Mouse (Mus musculus) left cerebral cortex, postnatal 25 days (tissue): ENCODE measurements around the gene Asl. TPM values are rescaled to one million over a fixed set of nuclear protein-coding genes. Genes with fewer than 3 reads are reported as not detected.

ENCODE experiments used
- DNase-seq, 2 experiments: peaks; one replicate each; pipeline ENCODE4 v3.0.0; 2022; ENCODE audit warnings: low spot score in 2 of 2, mixed read lengths in 1 of 2
- intact Hi-C: fragments of 180-260 bp; cut with DNase I; formaldehyde crosslinking; loops from one replicate; pipeline ENCODE4 v1.15.1; 2025
- total RNA-seq, 2 experiments: library from RNA; stranded (reverse); gene quantifications; 2 replicates each; pipeline ENCODE4 v1.2.3; 2021

Gene Asl
- total RNA-seq, 2 experiments from 2014 or later = 18.8 to 19.0 TPM

GRCm38 (mm10) chr5:129971491-129971890, 57.6 kb downstream of the Asl start:
- DNase-seq = no peak
- intact Hi-C loops = no loop called here

GRCm38 (mm10) chr5:129968417-129968816, 60.6 kb downstream of the Asl start:
- intact Hi-C loops = no loop called here

GRCm38 (mm10) chr5:129966448-129966847, 62.6 kb downstream of the Asl start:
- intact Hi-C loops = no loop called here
- DNase-seq = no peak

More at GRCm38 (mm10) chr5:129968417-129968816, 60.6 kb downstream of the Asl start:
- no peak for DNase-seq

DNA sequence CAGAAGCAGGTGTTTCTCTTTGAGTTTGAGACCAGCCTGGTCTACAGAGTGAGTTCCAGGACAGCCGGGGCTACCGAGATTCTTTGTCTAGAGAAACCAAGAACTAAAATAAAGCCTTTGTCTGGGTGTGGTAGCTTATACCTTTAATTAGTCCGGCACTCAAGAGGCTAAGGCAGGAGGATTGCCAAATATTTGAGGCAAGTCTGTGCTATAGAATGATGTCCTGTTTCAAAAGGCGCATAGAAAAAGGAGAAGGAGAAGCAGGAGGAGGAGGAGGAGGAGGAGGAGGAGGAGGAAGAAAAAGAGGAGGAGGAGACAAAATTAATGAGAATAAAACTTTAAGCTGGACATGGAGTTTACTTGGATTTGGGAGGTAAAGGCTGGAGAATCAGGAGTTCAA, 65.8 kb downstream of the Asl start:
- intact Hi-C loops = no loop called here
- no peak for DNase-seq

Other genes starting within 250 kb of the Asl start
- gene Psph, start 241.8 kb downstream of the Asl start, total RNA-seq = 10 to 100 TPM; 21.8 to 23.5 TPM
- 10 to 100 TPM; 16.8 to 20.2 TPM for gene Sumf2, start 182.3 kb downstream of the Asl start, total RNA-seq
- 100 to 1,000 TPM; 441 to 443 TPM for gene Chchd2, start 141.8 kb downstream of the Asl start, total RNA-seq
- 1 to 10 TPM; 4.6 to 5.8 TPM for gene Zbed5, start 133.5 kb downstream of the Asl start, total RNA-seq
- 10 to 100 TPM; 15.0 to 17.0 TPM for gene Phkg1, start 130.7 kb downstream of the Asl start, total RNA-seq
- 1 to 10 TPM; 1.3 to 3.2 TPM for gene Nupr1l, start 120.7 kb downstream of the Asl start, total RNA-seq
- gene Vkorc1l1, start 87.3 kb downstream of the Asl start, total RNA-seq = 10 to 100 TPM; 44.6 to 46.3 TPM
- 10 to 100 TPM; 11.4 to 11.5 TPM for gene Gusb, start 26.2 kb downstream of the Asl start, total RNA-seq
- gene Crcp, start within 50 bp of the Asl start, total RNA-seq = 10 to 100 TPM; 29.7 to 30.7 TPM
- 10 to 100 TPM; 33.3 to 34.1 TPM for gene Tpst1, start 44.1 kb upstream of the Asl start, total RNA-seq
- gene Kctd7, start 115.6 kb upstream of the Asl start, total RNA-seq = 10 to 100 TPM; 10.3 to 11.8 TPM
- gene Rabgef1, start 142.6 kb upstream of the Asl start, total RNA-seq = 10 to 100 TPM; 55.8 to 57.4 TPM
- 10 to 100 TPM; 39.3 to 42.9 TPM for gene Tmem248, start 187.8 kb upstream of the Asl start, total RNA-seq
- 10 to 100 TPM; 73.5 to 75.5 TPM for gene Sbds, start 226.3 kb upstream of the Asl start, total RNA-seq
- 10 to 100 TPM; 15.5 to 16.4 TPM for gene Tyw1, start 226.4 kb upstream of the Asl start, total RNA-seq